Mouse (Mus musculus): ENCODE measurements at regions not wholly inside any gene's neighbourhood (a gene's known extent, or its start where the extent isn't known, plus 50 kb on each side); places are given as distances from the start of the nearest gene placed in this dataset.

- Histone ChIP-seq H3K9ac (ENCODE audit: insufficient read depth, low read depth) (no peak overlapping the region), H3K27me3 (replicated peaks) (no peaks in the 10 kb centered on the region), H3K4me2 (ENCODE audit: insufficient read depth, low read depth, poor library complexity, severe bottlenecking) (no peak overlapping the region), H3K27ac (ENCODE audit: insufficient read depth, low read depth) (no peak overlapping the region), H3K4me1 (ENCODE audit: control insufficient read depth in 1 of 2, insufficient read depth in 2 of 2) (peaks cover 18 to 38% of the 10 kb centered on the region in 2 experiments), H3K9me3 (replicated peaks; ENCODE audit: low read length) (no peaks in the 10 kb centered on the region), H3K79me2 (replicated peaks; ENCODE audit: control insufficient read depth, extremely low read depth, insufficient read depth, poor library complexity, severe bottlenecking) (no peaks in the 10 kb centered on the region), H3K4me3 (replicated peaks in 1 of 3; ENCODE audit: low read depth in 2 of 3, low read length in 2 of 3, poor library complexity in 1 of 3) (no peak overlapping the region), H3K36me3 (replicated peaks in 1 of 2; ENCODE audit: control insufficient read depth in 1 of 2, insufficient read depth in 1 of 2, low read length in 1 of 2) (no peaks in the 10 kb centered on the region)
- TF ChIP-seq CHD2 (IDR thresholded peaks at IDR 0.05; ENCODE audit: low read length) = no peak
- no peak for TF ChIP-seq ELF1 (IDR thresholded peaks at IDR 0.05; ENCODE audit: low read depth, low read length)
- no peak for TF ChIP-seq MEF2A (IDR thresholded peaks at IDR 0.05; ENCODE audit: borderline replicate concordance, low read depth, low read length)
- no peak for TF ChIP-seq MAX (IDR thresholded peaks at IDR 0.05; ENCODE audit: low read length)
- no peak for TF ChIP-seq ZNF384 (IDR thresholded peaks at IDR 0.05; ENCODE audit: low read depth, low read length)
- no peak for TF ChIP-seq POLR2A (IDR thresholded peaks at IDR 0.05; ENCODE audit: low read depth, low read length)
- in situ Hi-C loops (cut with MboI; ENCODE audit: low pct_ligation_motif_present, low pct_unique_long_range_greater_than_20kb, low sequenced_read_pairs) (no loop called here), dilution Hi-C loops (cut with MboI; ENCODE audit: extremely low pct_ligation_motif_present, extremely low pct_unique_long_range_greater_than_20kb, low sequenced_read_pairs) (no loop called here)
- DNase-seq (ENCODE audit: extremely low read depth) = no peak
Measured at GRCm38 (mm10) chr11:19529126-19529525, 395.0 kb upstream of the Spred2 start.

- dilution Hi-C loops (cut with MboI; ENCODE audit: extremely low pct_ligation_motif_present, extremely low pct_unique_long_range_greater_than_20kb, low sequenced_read_pairs) (no loop called here), in situ Hi-C loops (cut with MboI; ENCODE audit: low pct_ligation_motif_present, low pct_unique_long_range_greater_than_20kb, low sequenced_read_pairs) (loop anchor here (5.0 to 10.0 kb wide), 4 partner anchors 193 to 806 kb away; no protein-coding TSS in a partner anchor)
- Histone ChIP-seq H3K4me2 (ENCODE audit: insufficient read depth, low read depth, poor library complexity, severe bottlenecking) (no peak overlapping the region), H3K4me3 (replicated peaks in 1 of 3; ENCODE audit: low read depth in 2 of 3, low read length in 2 of 3, poor library complexity in 1 of 3) (no peak overlapping the region), H3K36me3 (replicated peaks in 1 of 2; ENCODE audit: control insufficient read depth in 1 of 2, insufficient read depth in 1 of 2, low read length in 1 of 2) (no peaks in the 10 kb centered on the region), H3K79me2 (replicated peaks; ENCODE audit: control insufficient read depth, extremely low read depth, insufficient read depth, poor library complexity, severe bottlenecking) (no peaks in the 10 kb centered on the region), H3K27me3 (replicated peaks) (no peaks in the 10 kb centered on the region), H3K27ac (ENCODE audit: insufficient read depth, low read depth) (no peak overlapping the region), H3K4me1 (ENCODE audit: control insufficient read depth in 1 of 2, insufficient read depth in 2 of 2) (peaks cover 18 to 45% of the 10 kb centered on the region in 2 experiments), H3K9ac (ENCODE audit: insufficient read depth, low read depth) (no peak overlapping the region), H3K9me3 (replicated peaks; ENCODE audit: low read length) (no peaks in the 10 kb centered on the region)
- DNase-seq (ENCODE audit: extremely low read depth) = no peak
- no peak for TF ChIP-seq ZKSCAN1 (IDR thresholded peaks at IDR 0.05; ENCODE audit: borderline replicate concordance, low read depth, low read length)
- TF ChIP-seq USF1 (IDR thresholded peaks at IDR 0.05; ENCODE audit: low read depth, low read length) = no peak
- no peak for TF ChIP-seq E2F4 (IDR thresholded peaks at IDR 0.05; ENCODE audit: insufficient replicate concordance, low read depth, low read length)
- TF ChIP-seq ETS1 (conservative IDR thresholded peaks at IDR 0.05; ENCODE audit: low read depth, low read length) = no peak
- TF ChIP-seq TCF12 (IDR thresholded peaks at IDR 0.05; ENCODE audit: low read depth, low read length) = no peak
- TF ChIP-seq UBTF (IDR thresholded peaks at IDR 0.05; ENCODE audit: low read depth, low read length) = no peak
- TF ChIP-seq SMC3 (IDR thresholded peaks at IDR 0.05; ENCODE audit: low read depth, low read length) = no peak
Measured at GRCm38 (mm10) chr11:19530652-19531051, 393.5 kb upstream of the Spred2 start.
